Mouse (Mus musculus) megakaryocyte, embryonic 14.5 days (primary cell): ENCODE measurements around the gene Il17ra.

Experiments used
- FLI1 ChIP-seq: IDR thresholded peaks from 2 replicates; pipeline ENCODE4 v1.6.1; 2012; ENCODE audit warnings: low read length, inconsistent platforms, mixed read lengths
- GATA1 ChIP-seq: IDR thresholded peaks from 3 replicates; pipeline ENCODE4 v1.6.1; 2012; ENCODE audit warnings: mixed read lengths, low read length, inconsistent platforms, borderline replicate concordance

DNA sequence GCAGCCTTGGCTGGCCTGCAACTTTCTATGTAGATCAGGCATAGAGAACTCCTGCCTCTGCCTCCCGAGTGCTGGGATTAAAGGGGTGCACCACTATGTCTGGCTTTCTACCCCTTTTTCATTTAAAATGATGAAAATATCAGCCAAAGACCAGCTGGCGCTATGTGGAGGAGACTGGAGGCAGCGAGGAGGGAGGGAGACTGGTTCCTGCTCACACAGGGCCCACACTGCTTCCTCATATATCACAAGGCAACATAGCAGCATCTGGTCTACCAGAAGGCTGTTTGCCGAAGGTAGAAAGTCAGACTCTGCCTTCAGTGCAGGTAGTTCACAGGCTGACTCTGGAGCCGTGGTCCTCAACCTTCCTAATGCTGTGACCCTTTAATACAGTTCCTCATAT, 17.3 kb downstream of the Il17ra start:
- TF ChIP-seq FLI1 (no peak), GATA1 (no peak)
